Mouse (Mus musculus) CH12.LX (cell line): Measurements from ENCODE around the gene Psmd2. TPM values are rescaled to one million over a fixed set of nuclear protein-coding genes. Genes with fewer than 3 reads are reported as not detected.

Experiments
- DNase-seq: peaks from one replicate; pipeline ENCODE4 v3.0.0-alpha.2; 2013; ENCODE audit errors: extremely low read depth
- H3K27ac ChIP-seq: 2 replicates; pipeline ENCODE4 v1.5.1; 2012; ENCODE audit warnings: low read depth, mild to moderate bottlenecking, control low read depth, moderate library complexity; ENCODE audit not compliant: insufficient read depth
- H3K27me3 ChIP-seq: replicated peaks from 2 replicates; pipeline ENCODE3; 2012; ENCODE audit warnings: inconsistent platforms
- H3K36me3 ChIP-seq, 2 experiments: replicated peaks in 1 of 2; 2 replicates each; pipeline versions ENCODE3 to v1.6.1; 2012; ENCODE audit warnings: inconsistent platforms in 1 of 2, low read length in 1 of 2, mild to moderate bottlenecking in 1 of 2, mixed read lengths in 1 of 2, moderate library complexity in 1 of 2; ENCODE audit not compliant: control insufficient read depth in 1 of 2, insufficient read depth in 1 of 2
- H3K4me1 ChIP-seq, 2 experiments: 2 replicates each; pipeline ENCODE4 v1.6.1; 2012; ENCODE audit warnings: inconsistent platforms in 1 of 2, moderate library complexity in 1 of 2; ENCODE audit not compliant: insufficient read depth in 2 of 2, control insufficient read depth in 1 of 2
- H3K4me2 ChIP-seq: 2 replicates; pipeline ENCODE4 v1.6.1; 2012; ENCODE audit warnings: low read depth, mild to moderate bottlenecking, control low read depth; ENCODE audit not compliant: poor library complexity, insufficient read depth, severe bottlenecking
- H3K4me3 ChIP-seq, 3 experiments: fragments of 150-350 bp in 1 of 3; sonication (generic) in 1 of 3; replicated peaks in 1 of 3; 2 replicates each; pipeline versions ENCODE3 to v1.5.1; 2011 to 2012; ENCODE audit warnings: low read depth in 2 of 3, low read length in 2 of 3, mild to moderate bottlenecking in 2 of 3, moderate library complexity in 2 of 3, control low read depth in 1 of 3, improper control_type of control experiment in 1 of 3, inconsistent platforms in 1 of 3, mixed read lengths in 1 of 3; ENCODE audit not compliant: poor library complexity in 1 of 3
- H3K79me2 ChIP-seq: replicated peaks from 2 replicates; pipeline ENCODE4 v1.6.1; 2012; ENCODE audit warnings: mild to moderate bottlenecking, moderate library complexity; ENCODE audit not compliant: control insufficient read depth, poor library complexity, insufficient read depth, severe bottlenecking; ENCODE audit errors: extremely low read depth
- H3K9ac ChIP-seq: 2 replicates; pipeline ENCODE4 v1.6.1; 2012; ENCODE audit warnings: low read depth, mild to moderate bottlenecking, control low read depth, moderate library complexity; ENCODE audit not compliant: insufficient read depth
- H3K9me3 ChIP-seq: replicated peaks from 2 replicates; pipeline ENCODE3; 2012; ENCODE audit warnings: low read length, inconsistent platforms, mixed read lengths
- BHLHE40 ChIP-seq: IDR thresholded peaks from 2 replicates; pipeline ENCODE4 v1.6.1; 2011; ENCODE audit warnings: mild to moderate bottlenecking, low read depth, low read length, improper control_type of control experiment
- CHD1 ChIP-seq: IDR thresholded peaks from 2 replicates; pipeline ENCODE4 v1.6.1; 2012; ENCODE audit warnings: low read depth, low read length, improper control_type of control experiment, inconsistent platforms
- E2F4 ChIP-seq: IDR thresholded peaks from 2 replicates; pipeline ENCODE4 v1.6.1; 2011; ENCODE audit warnings: low read depth, low read length, improper control_type of control experiment; ENCODE audit not compliant: insufficient replicate concordance
- ELF1 ChIP-seq: IDR thresholded peaks from 2 replicates; pipeline ENCODE4 v1.6.1; 2014; ENCODE audit warnings: low read depth, mild to moderate bottlenecking, inconsistent platforms, low read length, improper control_type of control experiment
- JUN ChIP-seq: IDR thresholded peaks from 2 replicates; pipeline ENCODE4 v1.6.1; 2011; ENCODE audit warnings: low read depth, mild to moderate bottlenecking, low read length, improper control_type of control experiment, moderate library complexity; ENCODE audit not compliant: insufficient read depth
- MEF2A ChIP-seq: IDR thresholded peaks from 2 replicates; pipeline ENCODE4 v1.6.1; 2014; ENCODE audit warnings: low read depth, mild to moderate bottlenecking, inconsistent platforms, low read length, improper control_type of control experiment, borderline replicate concordance
- MYC ChIP-seq: IDR thresholded peaks from 2 replicates; pipeline ENCODE4 v1.6.1; 2011; ENCODE audit warnings: low read depth, mild to moderate bottlenecking, improper control_type of control experiment, low read length
- NRF1 ChIP-seq: IDR thresholded peaks from 2 replicates; pipeline ENCODE4 v1.6.1; 2014; ENCODE audit warnings: low read depth, mild to moderate bottlenecking, inconsistent platforms, low read length, improper control_type of control experiment, moderate library complexity
- PAX5 ChIP-seq: IDR thresholded peaks from 2 replicates; pipeline ENCODE4 v1.6.1; 2012; ENCODE audit warnings: low read length, inconsistent platforms, mixed read lengths
- SMC3 ChIP-seq: IDR thresholded peaks from 2 replicates; pipeline ENCODE4 v1.6.1; 2011; ENCODE audit warnings: low read depth, low read length, improper control_type of control experiment
- TBP ChIP-seq: conservative IDR thresholded peaks from 2 replicates; pipeline ENCODE4 v1.6.1; 2011; ENCODE audit warnings: low read depth, low read length, improper control_type of control experiment
- ZC3H11A ChIP-seq: IDR thresholded peaks from 2 replicates; pipeline ENCODE4 v1.6.1; 2012; ENCODE audit warnings: low read depth, mild to moderate bottlenecking, inconsistent platforms, low read length, improper control_type of control experiment
- ZMIZ1 ChIP-seq: IDR thresholded peaks from 2 replicates; pipeline ENCODE4 v1.6.1; 2012; ENCODE audit warnings: low read depth, mild to moderate bottlenecking, inconsistent platforms, low read length, improper control_type of control experiment
- ZNF384 ChIP-seq: IDR thresholded peaks from 2 replicates; pipeline ENCODE4 v1.6.1; 2012; ENCODE audit warnings: low read depth, low read length, improper control_type of control experiment, inconsistent platforms
- dilution Hi-C: fragments of 300-500 bp; cut with MboI; formaldehyde crosslinking; loops from 2 replicates; pipeline ENCODE4 v1.14.3; 2020; ENCODE audit warnings: low sequenced_read_pairs; ENCODE audit not compliant: extremely low pct_unique_long_range_greater_than_20kb, extremely low pct_ligation_motif_present
- in situ Hi-C: fragments of 300-500 bp; cut with MboI; formaldehyde crosslinking; loops from 3 replicates; pipeline ENCODE4 v1.14.3; 2019; ENCODE audit warnings: low sequenced_read_pairs, low pct_ligation_motif_present, low pct_unique_long_range_greater_than_20kb, mixed read lengths
- polyA plus RNA-seq: library from polyadenylated mRNA; unstranded; fragments of >175 nt; gene quantifications from 2 replicates; pipeline ENCODE4 v1.2.1, GENCODE M21; 2012; ENCODE audit warnings: low read depth; ENCODE audit not compliant: insufficient read length
- total RNA-seq, 2 experiments: library from RNA; depleted of rRNA; stranded (reverse); fragments of 300-350 nt in 1 of 2; fragments of >200 nt in 1 of 2; gene quantifications; 2 replicates each; pipeline ENCODE4 v1.2.3; 2012 to 2014

Psmd2 gene
- total and polyA plus RNA-seq, 3 experiments, result 273 to 528 (median 340) TPM

DNA sequence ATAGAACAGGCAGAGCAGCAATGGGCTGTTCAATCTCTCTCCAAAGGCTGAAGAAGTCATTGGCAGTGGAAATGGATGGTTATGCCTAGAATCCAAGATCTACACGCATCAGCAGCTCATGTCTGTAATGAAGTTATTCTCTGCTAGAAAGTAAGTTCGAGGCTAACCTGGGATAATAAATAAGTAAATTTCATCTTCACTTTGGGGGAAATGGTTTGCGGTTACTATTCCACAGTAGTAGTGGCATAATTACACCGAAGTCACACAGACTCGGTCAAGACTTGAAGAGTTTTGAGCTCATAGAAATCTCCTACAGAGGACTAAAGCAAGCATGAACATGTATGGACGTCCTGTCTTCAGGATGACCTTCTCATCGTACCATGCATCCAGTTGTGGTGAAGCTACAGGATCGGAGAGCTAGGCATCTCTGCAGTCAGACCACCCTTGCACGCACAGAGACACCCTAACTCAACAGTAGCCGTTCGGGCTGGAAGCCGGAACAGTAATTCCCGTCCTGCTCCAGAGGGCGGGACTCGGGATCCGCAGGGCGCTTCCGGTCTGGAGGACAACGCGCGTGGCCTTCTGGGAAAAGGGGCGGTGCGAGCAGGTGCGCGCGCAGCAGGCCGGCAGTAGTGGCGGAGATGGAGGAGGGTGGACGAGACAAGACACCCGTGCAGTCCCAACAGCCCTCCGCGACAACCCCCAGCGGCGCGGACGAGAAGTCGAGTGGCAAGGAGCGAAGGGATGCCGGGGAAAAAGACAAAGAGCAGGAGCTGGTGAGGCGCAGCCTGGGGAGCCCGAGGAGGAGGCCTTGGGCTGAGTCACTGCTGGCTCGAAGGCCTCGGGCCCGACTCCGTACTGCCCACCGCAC, at the start of gene Psmd2 (continued):
- TF ChIP-seq MYC, result peak; percentile 72; the same call in 1 of the 2 replicates

DNA sequence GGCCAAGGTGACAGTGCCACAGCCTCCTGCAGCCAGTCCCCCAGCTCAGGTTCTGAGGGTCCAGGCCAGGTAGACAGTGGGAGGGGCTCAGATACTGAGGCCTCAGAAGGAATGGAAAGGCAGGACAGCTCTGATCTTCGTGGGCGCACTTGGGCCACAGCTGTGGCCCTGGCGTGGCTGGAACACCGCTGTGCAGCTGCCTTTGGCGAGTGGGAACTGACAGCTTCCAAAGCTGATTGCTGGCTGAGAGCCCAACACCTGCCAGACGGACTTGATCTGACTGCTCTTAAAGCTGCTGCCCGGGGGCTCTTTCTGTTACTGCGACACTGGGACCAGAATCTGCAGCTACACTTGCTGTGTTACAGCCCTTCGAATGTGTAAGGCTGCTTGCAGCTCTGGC, 46.7 kb upstream of the Psmd2 start:
- no peaks in the 10 kb centered on the region for H3K27me3 ChIP-seq
- no peak for DNase-seq
- H3K4me1 ChIP-seq, result peaks cover 5 to 15% of the 10 kb centered on the region in 2 experiments
- peaks cover 41 to 58% of the 10 kb centered on the region in 2 experiments for H3K36me3 ChIP-seq
- no peak overlapping the region for H3K9ac ChIP-seq
- H3K9me3 ChIP-seq, result no peaks in the 10 kb centered on the region
- dilution Hi-C loops, result no loop called here
- no peak overlapping the region for H3K4me3 ChIP-seq
- peaks cover 4% of the 10 kb centered on the region for H3K79me2 ChIP-seq
- in situ Hi-C loops, result loop anchor here (5.0 kb wide), 1 partner anchor 37 kb away; no protein-coding TSS in a partner anchor
- H3K27ac ChIP-seq, result no peak overlapping the region
- TF ChIP-seq MYC, result no peak
- TF ChIP-seq PAX5, result no peak
- TF ChIP-seq E2F4, result no peak
- TF ChIP-seq ZNF384, result no peak
- TF ChIP-seq JUN, result no peak
- no peak for TF ChIP-seq ZMIZ1
- TF ChIP-seq NRF1, result no peak
- no peak for TF ChIP-seq BHLHE40
- TF ChIP-seq ZC3H11A, result no peak
- no peak for TF ChIP-seq TBP
- no peak for TF ChIP-seq SMC3
- TF ChIP-seq CHD1, result no peak
- no peak for TF ChIP-seq MEF2A
- no peak for TF ChIP-seq ELF1
- H3K4me2 ChIP-seq, result no peak overlapping the region
